Mouse (Mus musculus) limb, embryonic 11.5 days (tissue): ENCODE data around the gene Shank2. TPM values are rescaled to one million over a fixed set of nuclear protein-coding genes. Genes with fewer than 3 reads are reported as not detected.

ENCODE experiments used
- ATAC-seq: fragments of 200-750 bp; cut with Nextera tagmentation; 2 replicates; pipeline ENCODE4 v1.8.0; 2017; ENCODE audit warnings: low read depth; ENCODE audit not compliant: insufficient number of reproducible peaks, low FRiP score, low TSS enrichment
- DNase-seq: peaks from one replicate; pipeline ENCODE4 v3.0.0-alpha.2; 2015; ENCODE audit warnings: low spot score
- H3K27ac ChIP-seq: fragments of 300-500 bp; sonication (generic); replicated peaks from 2 replicates; pipeline ENCODE4 v1.5.1; 2014; ENCODE audit warnings: low read depth, mild to moderate bottlenecking, low read length
- H3K27me3 ChIP-seq: fragments of 300-500 bp; sonication (generic); 2 replicates; pipeline ENCODE4 v1.6.1; 2014; ENCODE audit warnings: mild to moderate bottlenecking, low read length, mixed read lengths; ENCODE audit not compliant: control insufficient read depth, insufficient read depth
- H3K36me3 ChIP-seq: fragments of 300-500 bp; sonication (generic); 2 replicates; pipeline ENCODE4 v1.6.1; 2014; ENCODE audit warnings: mild to moderate bottlenecking, low read length, moderate library complexity, mixed read lengths; ENCODE audit not compliant: control insufficient read depth, insufficient read depth
- H3K4me1 ChIP-seq: fragments of 300-500 bp; sonication (generic); 2 replicates; pipeline ENCODE4 v1.6.1; 2014; ENCODE audit warnings: low read length, mixed read lengths; ENCODE audit not compliant: control insufficient read depth, insufficient read depth
- H3K4me2 ChIP-seq: fragments of 300-500 bp; sonication (generic); 2 replicates; pipeline ENCODE4 v1.6.1; 2014; ENCODE audit warnings: low read depth, mild to moderate bottlenecking, moderate library complexity; ENCODE audit not compliant: severe bottlenecking
- H3K4me3 ChIP-seq: fragments of 300-500 bp; sonication (generic); 2 replicates; pipeline ENCODE4 v1.5.1; 2014; ENCODE audit warnings: low read depth, low read length
- H3K9ac ChIP-seq: fragments of 300-500 bp; sonication (generic); 2 replicates; pipeline ENCODE4 v1.6.1; 2014; ENCODE audit warnings: mild to moderate bottlenecking, low read length
- H3K9me3 ChIP-seq: fragments of 300-500 bp; sonication (generic); 2 replicates; pipeline ENCODE4 v1.6.1; 2016; ENCODE audit warnings: low read length; ENCODE audit not compliant: control insufficient read depth
- WGBS: fragments of 180-500 bp; shearing (Covaris S2); extraction: QIAGEN DNeasy Blood & Tissue Kit; methylation state at CpG from one replicate; pipeline ENCODE4 v1.1.7; 2014; 5-methylcytosine and 5-hydroxymethylcytosine counted together
- microRNA-seq: library from miRNA; unstranded; fragments of <30 nt; microRNA quantifications from one replicate; pipeline ENCODE4, GENCODE M21; 2016
- polyA plus RNA-seq: library from polyadenylated mRNA; unstranded; fragments of >200 nt; fragmentation: Nextera tagmentation; extraction: Ambion mirVana; gene quantifications from 2 replicates; pipeline ENCODE4 v1.2.1, GENCODE M21; 2014

Gene Shank2
- polyA plus RNA-seq, 1 experiment from 2014 or later: 0.68 TPM

DNA sequence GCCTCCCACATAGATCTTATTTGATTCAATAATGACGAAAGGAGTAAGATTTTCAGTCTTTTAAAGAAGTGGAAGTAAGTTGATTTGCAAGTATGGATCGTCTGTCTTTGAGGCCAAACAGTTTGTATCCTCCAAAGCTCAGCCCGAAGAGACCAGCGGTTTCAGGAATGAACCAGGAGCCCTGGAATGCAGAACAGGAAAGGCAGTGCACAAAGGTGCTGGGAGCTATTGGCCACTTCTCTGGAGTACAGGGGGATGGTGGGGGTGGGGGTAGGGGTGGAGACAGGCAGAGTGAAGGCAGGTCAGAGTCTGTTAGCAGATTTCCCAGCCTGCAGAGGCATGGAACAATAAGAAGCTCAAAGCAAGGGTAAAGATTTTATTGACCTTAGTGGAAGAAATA, 471.8 kb downstream of the Shank2 start:
- Histone ChIP-seq H3K36me3 (no peaks in the 10 kb centered on the region; the same call in 1 of the 2 replicates), H3K4me1 (peaks cover 9% of the 10 kb centered on the region; the same call in 1 of the 2 replicates), H3K4me3 (no peak overlapping the region), H3K9ac (no peak overlapping the region), H3K27me3 (no peaks in the 10 kb centered on the region), H3K27ac (no peak overlapping the region), H3K4me2 (no peak overlapping the region), H3K9me3 (no peaks in the 10 kb centered on the region)
- 68% methylated on average over 4 of the region's 4 CpGs for WGBS
- no peak for ATAC-seq
- no peak for DNase-seq

Small RNA genes within 50 kb of the gene (microRNA-seq; reads per million reads assigned to microRNA genes)
- gene Mir3105: not detected

Other genes with a start within 250 kb of the Shank2 start
- gene Osbpl5, start 244.9 kb upstream of the Shank2 start, polyA plus RNA-seq: 17.2 and 17.9 TPM in 2 replicates
- not detected in 2 replicates for gene Mrgprg, start 234.9 kb upstream of the Shank2 start, polyA plus RNA-seq
- 2.0 and 2.2 TPM in 2 replicates for gene Mrgpre, start 217.4 kb upstream of the Shank2 start, polyA plus RNA-seq
- gene Nadsyn1, start 179.1 kb upstream of the Shank2 start, polyA plus RNA-seq: 7.8 and 8.4 TPM in 2 replicates
- 56.0 and 60.6 TPM in 2 replicates for gene Dhcr7, start 178.8 kb upstream of the Shank2 start, polyA plus RNA-seq
- not detected in 2 replicates for gene Gm498, start 135.1 kb upstream of the Shank2 start, polyA plus RNA-seq